Mouse (Mus musculus) myocyte (in vitro differentiated cells): ENCODE data around the gene Tmem63b.

Experiments
- E2F4 ChIP-seq: IDR thresholded peaks from one replicate; pipeline ENCODE4 v1.6.1; 2011; ENCODE audit warnings: mild to moderate bottlenecking, control low read depth, moderate library complexity; ENCODE audit not compliant: insufficient read depth
- MAX ChIP-seq: IDR thresholded peaks from one replicate; pipeline ENCODE4 v1.6.1; 2011; ENCODE audit warnings: low read depth, mild to moderate bottlenecking, control low read depth
- MYOD1 ChIP-seq, 3 experiments: IDR thresholded peaks; one replicate each; pipeline ENCODE4 v1.6.1; 2011; ENCODE audit warnings: control low read depth in 2 of 3, low read depth in 2 of 3, mild to moderate bottlenecking in 2 of 3, moderate library complexity in 1 of 3; ENCODE audit not compliant: insufficient read length in 2 of 3, control insufficient read depth in 1 of 3
- MYOG ChIP-seq, 3 experiments: IDR thresholded peaks; one replicate each; pipeline ENCODE4 v1.6.1; 2011; ENCODE audit warnings: control low read depth in 2 of 3, low read depth in 2 of 3, mild to moderate bottlenecking in 2 of 3; ENCODE audit not compliant: insufficient read length in 2 of 3, control insufficient read depth in 1 of 3, insufficient read depth in 1 of 3
- POLR2A ChIP-seq: IDR thresholded peaks from one replicate; pipeline ENCODE4 v1.6.1; 2011; ENCODE audit warnings: low read depth, mild to moderate bottlenecking, control low read depth, moderate library complexity; ENCODE audit not compliant: insufficient read length
- POLR2AphosphoS2 ChIP-seq: IDR thresholded peaks from one replicate; pipeline ENCODE4 v1.6.1; 2011; ENCODE audit warnings: low read depth, control low read depth; ENCODE audit not compliant: insufficient read length
- REST ChIP-seq: IDR thresholded peaks from one replicate; pipeline ENCODE4 v1.6.1; 2011; ENCODE audit warnings: mild to moderate bottlenecking, control low read depth, moderate library complexity; ENCODE audit not compliant: insufficient read depth, insufficient read length
- TCF12 ChIP-seq: IDR thresholded peaks from one replicate; pipeline ENCODE4 v1.6.1; 2011; ENCODE audit warnings: mild to moderate bottlenecking, control low read depth; ENCODE audit not compliant: poor library complexity, insufficient read depth, severe bottlenecking
- USF1 ChIP-seq: IDR thresholded peaks from one replicate; pipeline ENCODE4 v1.6.1; 2011; ENCODE audit warnings: low read depth, mild to moderate bottlenecking, control low read depth, moderate library complexity

DNA sequence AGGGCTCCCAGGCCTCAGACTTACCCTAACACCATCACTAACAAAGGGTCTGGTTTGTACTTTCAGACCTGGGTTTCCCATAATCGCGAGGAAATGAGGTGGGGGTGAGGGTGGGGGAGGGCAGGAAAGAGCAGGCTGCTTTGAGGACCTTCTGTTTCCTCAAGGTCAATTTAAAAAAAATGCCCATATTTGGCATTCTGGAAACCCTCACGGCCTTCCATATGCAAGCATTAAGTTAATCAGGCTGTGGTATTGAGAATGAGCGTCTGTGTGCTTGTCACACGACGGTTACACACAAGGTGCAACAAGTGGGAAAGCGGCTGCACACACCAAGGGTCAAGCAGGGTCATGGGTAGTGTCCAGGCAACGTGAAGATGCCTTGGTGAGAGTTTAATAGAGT lies 74.7 kb downstream of the Tmem63b start:
- TF ChIP-seq POLR2A (no peak), USF1 (no peak), TCF12 (no peak), E2F4 (no peak), REST (no peak), MYOG (IDR thresholded peaks at IDR 0.05; ENCODE audit: control insufficient read depth in 1 of 3, insufficient read depth in 1 of 3, insufficient read length in 2 of 3, low read depth in 2 of 3) (no peak), MYOD1 (IDR thresholded peaks at IDR 0.05; ENCODE audit: control insufficient read depth in 1 of 3, insufficient read length in 2 of 3, low read depth in 2 of 3) (no peak), POLR2AphosphoS2 (no peak), MAX (no peak)
